Comparison of ENCODE assay signal across 21 mouse cellular contexts in genomic region chr4:100963341-100963740, GRCm38 (mm10). TPM values are rescaled to one million over a fixed set of nuclear protein-coding genes. Genes with fewer than 3 reads are reported as not detected.
"Had no signal": no experiment of that assay in that cellular context is flagged by ENCODE, and none has a peak within 500 bp of the region (broad histone marks: within the 10 kb centered on the region; RNA-seq: fewer than 3 reads in every experiment).

No protein-coding gene starts in this region.

- H3K9me3 ChIP-seq: lung, embryonic 15.5 days; midbrain, embryonic 13.5 days; midbrain, embryonic 15.5 days; neural tube, embryonic 12.5 days had no signal

- H3K4me1 ChIP-seq: lung, embryonic 15.5 days; megakaryocyte, embryonic 14.5 days; midbrain, embryonic 15.5 days; neural tube, embryonic 12.5 days had no signal

- H3K4me3 ChIP-seq: lung, embryonic 15.5 days; megakaryocyte, embryonic 14.5 days; midbrain, embryonic 13.5 days; midbrain, embryonic 15.5 days; neural tube, embryonic 12.5 days had no signal

- ATAC-seq: lung, postnatal 0 days; midbrain, embryonic 13.5 days; midbrain, embryonic 15.5 days had no signal

- H3K27me3 ChIP-seq: lung, embryonic 15.5 days; megakaryocyte, embryonic 14.5 days; midbrain, embryonic 13.5 days; midbrain, embryonic 15.5 days; neural tube, embryonic 12.5 days had no signal

- H3K4me2 ChIP-seq: lung, embryonic 15.5 days; midbrain, embryonic 11.5 days; midbrain, embryonic 13.5 days; midbrain, embryonic 15.5 days; neural tube, embryonic 12.5 days had no signal

- H3K9ac ChIP-seq: lung, embryonic 15.5 days; midbrain, embryonic 13.5 days; midbrain, embryonic 15.5 days; neural tube, embryonic 12.5 days had no signal

- H3K27ac ChIP-seq: lung, embryonic 15.5 days; macrophage; midbrain, embryonic 13.5 days; midbrain, embryonic 15.5 days; neural tube, embryonic 12.5 days had no signal

- DNase-seq: lung, adult 2 months; lung, postnatal 14 days; lung, postnatal 36 days; right cerebral cortex, postnatal 14 days; thymus, adult 18-20 months; thymus, postnatal 14 days; thymus, postnatal 36 days had no signal

RNA-seq across cellular contexts. Expression of gene Gm10577, which starts 57.2 kb away (rescaled TPM):
- polyA plus RNA-seq: lung, adult 2 months; lung, embryonic 15.5 days; lung, postnatal 0 days; macrophage; midbrain, embryonic 11.5 days; midbrain, embryonic 13.5 days; midbrain, embryonic 15.5 days; midbrain, postnatal 0 days; neural tube, embryonic 12.5 days; neural tube, embryonic 14.5 days; spleen, adult 2 months; stomach, embryonic 14.5 days; stomach, embryonic 16.5 days; thymus, postnatal 0 days had no signal
